Mouse (Mus musculus): ENCODE measurements at regions not wholly inside any gene's neighbourhood (a gene's known extent, or its start where the extent isn't known, plus 50 kb on each side); places are given as distances from the start of the nearest gene placed in this dataset.

- no peak for DNase-seq (ENCODE audit: low read depth, low spot score)
- H3K36me3 ChIP-seq (ENCODE audit: control insufficient read depth, insufficient read depth, low read length, poor library complexity, severe bottlenecking) = no peaks in the 10 kb centered on the region
- no peaks in the 10 kb centered on the region for H3K27me3 ChIP-seq (ENCODE audit: control insufficient read depth, insufficient read depth, low read length, poor library complexity, severe bottlenecking)
These were observed 123.5 kb downstream of the Ly86 start for GRCm38 (mm10) chr13:37468304-37469178.

- Histone ChIP-seq H3K27me3 (ENCODE audit: control insufficient read depth, insufficient read depth, low read length, poor library complexity, severe bottlenecking) (no peaks in the 10 kb centered on the region), H3K36me3 (ENCODE audit: control insufficient read depth, insufficient read depth, low read length, poor library complexity, severe bottlenecking) (no peaks in the 10 kb centered on the region)
- DNase-seq (ENCODE audit: low read depth, low spot score) = no peak
These were observed 125.4 kb downstream of the Ly86 start for GRCm38 (mm10) chr13:37470230-37470907.

GRCm38 (mm10) chr13:37473359-37473758 is 128.4 kb downstream of the Ly86 start:
- DNase-seq (ENCODE audit: low read depth, low spot score) = no peak
- H3K36me3 ChIP-seq (ENCODE audit: control insufficient read depth, insufficient read depth, low read length, poor library complexity, severe bottlenecking) = no peaks in the 10 kb centered on the region
- H3K27me3 ChIP-seq (ENCODE audit: control insufficient read depth, insufficient read depth, low read length, poor library complexity, severe bottlenecking) = no peaks in the 10 kb centered on the region

DNA sequence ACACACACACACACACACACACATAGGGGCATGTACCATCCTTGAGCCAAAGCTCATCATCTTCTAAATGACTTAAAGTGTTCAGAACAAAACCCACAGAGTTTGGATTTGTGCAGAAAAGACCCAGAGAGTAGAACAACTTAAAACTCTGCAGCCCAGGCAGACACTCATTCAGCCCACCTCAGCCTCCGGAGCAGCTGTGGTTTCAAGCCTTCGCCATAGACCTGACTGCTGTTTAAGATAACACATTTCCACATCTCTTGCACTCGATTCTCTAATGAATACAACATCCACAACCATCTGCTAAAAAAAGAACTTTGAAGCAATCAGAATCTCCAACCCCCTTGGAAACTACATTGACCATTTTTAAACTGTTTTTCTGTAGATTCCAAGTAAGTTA is 130.8 kb downstream of the Ly86 start:
- Histone ChIP-seq H3K36me3 (ENCODE audit: control insufficient read depth, insufficient read depth, low read length, poor library complexity, severe bottlenecking) (no peaks in the 10 kb centered on the region), H3K27me3 (ENCODE audit: control insufficient read depth, insufficient read depth, low read length, poor library complexity, severe bottlenecking) (no peaks in the 10 kb centered on the region)
- no peak for DNase-seq (ENCODE audit: low read depth, low spot score)

DNA sequence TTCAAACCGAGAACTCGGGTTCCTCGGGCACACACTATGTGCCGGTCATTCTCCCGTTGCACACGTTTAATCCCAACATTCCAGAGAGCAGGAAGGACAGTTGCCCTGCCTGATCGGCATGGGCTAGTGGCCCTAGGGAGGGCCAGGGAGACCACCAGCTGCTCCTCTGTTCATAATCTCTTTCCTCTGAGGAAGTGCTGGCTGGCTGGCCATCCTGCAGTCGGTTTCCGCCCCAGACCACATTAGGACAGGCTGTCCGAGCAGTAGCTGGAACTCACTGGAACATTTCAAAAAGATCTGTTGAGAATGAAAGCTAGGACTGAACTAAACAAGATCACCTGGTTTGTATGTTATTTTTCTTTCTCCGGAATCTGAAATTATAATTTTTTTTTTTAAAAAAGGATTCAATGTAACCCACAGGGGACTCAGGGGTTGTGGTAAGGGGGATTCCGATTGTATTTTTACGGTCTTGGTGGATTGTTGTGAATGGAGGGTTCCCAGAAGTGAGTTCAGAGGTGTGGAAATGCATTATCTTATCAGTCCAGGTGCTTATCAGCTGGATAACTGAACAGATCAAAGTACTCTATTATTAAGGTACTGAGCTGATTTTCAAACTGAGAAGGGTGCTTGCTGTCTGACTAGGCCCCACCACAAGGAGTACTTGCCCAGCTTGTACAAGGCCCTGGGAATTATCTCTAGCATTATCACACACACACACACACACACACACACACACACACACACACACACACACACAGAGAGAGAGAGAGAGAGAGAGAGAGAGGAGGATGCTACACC is 131.4 kb downstream of the Ly86 start:
- Histone ChIP-seq H3K36me3 (ENCODE audit: control insufficient read depth, insufficient read depth, low read length, poor library complexity, severe bottlenecking) (no peaks in the 10 kb centered on the region), H3K27me3 (ENCODE audit: control insufficient read depth, insufficient read depth, low read length, poor library complexity, severe bottlenecking) (no peaks in the 10 kb centered on the region)
- no peak for DNase-seq (ENCODE audit: low read depth, low spot score)

- Histone ChIP-seq H3K36me3 (ENCODE audit: control insufficient read depth, insufficient read depth, low read length, poor library complexity, severe bottlenecking) (no peaks in the 10 kb centered on the region), H3K27me3 (ENCODE audit: control insufficient read depth, insufficient read depth, low read length, poor library complexity, severe bottlenecking) (no peaks in the 10 kb centered on the region)
- DNase-seq (ENCODE audit: low read depth, low spot score) = no peak
These were observed 132.3 kb downstream of the Ly86 start for GRCm38 (mm10) chr13:37477342-37477741.

DNA sequence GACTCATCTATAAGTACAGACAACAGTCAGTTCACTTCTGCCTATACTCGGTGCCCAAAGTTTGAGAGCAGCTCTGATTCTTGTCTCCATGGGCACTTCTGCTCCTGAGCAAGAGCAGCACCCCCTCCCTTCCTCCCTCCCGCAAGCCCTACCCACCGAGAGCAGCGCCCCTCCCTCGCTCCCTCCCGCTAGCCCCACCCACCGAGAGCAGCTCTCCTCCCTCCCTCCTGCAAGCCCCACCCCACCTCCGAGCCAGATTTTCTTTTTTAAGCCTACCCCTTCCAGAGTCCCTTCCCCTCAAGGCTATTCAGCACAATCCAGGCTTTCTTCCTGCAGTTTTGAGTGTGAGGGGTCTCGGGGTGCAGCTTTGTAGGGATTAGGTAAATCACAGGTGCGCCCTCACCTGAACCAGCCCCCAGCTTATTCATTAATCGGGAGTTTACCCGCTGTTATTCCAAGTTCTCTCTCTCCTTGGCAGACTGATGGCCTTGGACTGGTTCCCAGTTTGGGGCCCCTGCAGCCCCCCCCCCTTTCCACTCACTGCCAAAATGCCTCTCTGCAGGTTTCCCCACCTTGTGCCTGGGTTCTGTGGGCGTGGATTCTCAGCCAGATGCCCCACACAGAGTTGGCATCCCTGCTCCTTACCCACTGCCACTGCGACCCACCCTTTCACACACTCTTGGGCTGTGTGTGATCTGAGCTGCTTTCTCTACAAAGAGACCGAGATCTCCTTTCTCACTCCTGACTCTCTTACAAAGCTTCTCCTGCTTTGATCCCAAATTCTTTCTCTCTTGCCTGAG is 132.9 kb downstream of the Ly86 start:
- peak; percentile 67 for DNase-seq (ENCODE audit: low read depth, low spot score)
- Histone ChIP-seq H3K27me3 (ENCODE audit: control insufficient read depth, insufficient read depth, low read length, poor library complexity, severe bottlenecking) (no peaks in the 10 kb centered on the region), H3K36me3 (ENCODE audit: control insufficient read depth, insufficient read depth, low read length, poor library complexity, severe bottlenecking) (no peaks in the 10 kb centered on the region)

DNA sequence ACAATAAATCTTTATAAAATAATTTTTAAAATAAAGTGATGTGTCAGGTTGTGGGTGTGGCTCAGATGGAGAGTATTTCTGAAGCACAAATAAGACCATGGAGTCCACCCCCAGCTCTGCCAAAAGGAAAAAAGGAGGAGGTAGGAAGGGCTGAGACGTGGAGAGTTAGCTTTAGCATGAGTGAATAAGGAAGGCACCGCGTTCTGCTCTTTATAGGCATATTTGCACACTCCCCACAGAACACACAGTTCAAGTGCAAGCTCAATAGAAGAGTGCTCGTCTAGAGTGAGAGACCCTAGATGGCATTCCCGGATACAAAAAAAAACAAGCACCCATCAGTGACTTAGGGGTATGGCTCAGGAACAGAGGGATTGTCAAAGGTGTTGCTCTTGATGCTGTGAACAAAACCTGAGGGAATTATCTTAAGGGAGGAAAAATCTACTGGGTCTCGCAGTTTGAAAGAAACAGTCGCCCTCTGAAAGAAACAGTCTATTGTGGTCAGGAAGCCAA is 134.2 kb downstream of the Ly86 start:
- DNase-seq (ENCODE audit: low read depth, low spot score) = no peak
- no peaks in the 10 kb centered on the region for H3K27me3 ChIP-seq (ENCODE audit: control insufficient read depth, insufficient read depth, low read length, poor library complexity, severe bottlenecking)
- no peaks in the 10 kb centered on the region for H3K36me3 ChIP-seq (ENCODE audit: control insufficient read depth, insufficient read depth, low read length, poor library complexity, severe bottlenecking)

GRCm38 (mm10) chr13:37481514-37481913 is 136.5 kb downstream of the Ly86 start:
- H3K36me3 ChIP-seq (ENCODE audit: control insufficient read depth, insufficient read depth, low read length, poor library complexity, severe bottlenecking) = no peaks in the 10 kb centered on the region
- H3K27me3 ChIP-seq (ENCODE audit: control insufficient read depth, insufficient read depth, low read length, poor library complexity, severe bottlenecking) = no peaks in the 10 kb centered on the region
- no peak for DNase-seq (ENCODE audit: low read depth, low spot score)

DNA sequence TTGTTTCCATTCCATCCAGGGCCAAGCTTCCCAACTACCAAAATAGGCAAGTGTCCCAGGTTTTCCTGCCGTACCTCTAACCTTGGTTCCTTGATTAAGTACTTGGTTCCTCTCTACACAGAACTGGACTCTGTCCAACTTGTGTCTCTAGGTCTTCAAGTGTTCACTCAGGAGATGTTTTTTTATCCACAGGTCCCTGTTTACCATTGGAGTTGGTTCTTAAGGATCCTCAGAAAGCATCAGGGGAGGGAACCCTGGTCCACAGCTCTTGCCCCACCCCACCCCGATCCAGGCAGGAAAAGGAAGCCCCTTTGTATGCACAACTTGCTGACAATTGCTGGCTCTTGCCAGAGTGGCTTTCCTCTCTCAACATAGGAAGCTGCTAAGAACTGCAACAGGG is 137.0 kb downstream of the Ly86 start:
- no peaks in the 10 kb centered on the region for H3K27me3 ChIP-seq (ENCODE audit: control insufficient read depth, insufficient read depth, low read length, poor library complexity, severe bottlenecking)
- H3K36me3 ChIP-seq (ENCODE audit: control insufficient read depth, insufficient read depth, low read length, poor library complexity, severe bottlenecking) = no peaks in the 10 kb centered on the region
- no peak for DNase-seq (ENCODE audit: low read depth, low spot score)

DNA sequence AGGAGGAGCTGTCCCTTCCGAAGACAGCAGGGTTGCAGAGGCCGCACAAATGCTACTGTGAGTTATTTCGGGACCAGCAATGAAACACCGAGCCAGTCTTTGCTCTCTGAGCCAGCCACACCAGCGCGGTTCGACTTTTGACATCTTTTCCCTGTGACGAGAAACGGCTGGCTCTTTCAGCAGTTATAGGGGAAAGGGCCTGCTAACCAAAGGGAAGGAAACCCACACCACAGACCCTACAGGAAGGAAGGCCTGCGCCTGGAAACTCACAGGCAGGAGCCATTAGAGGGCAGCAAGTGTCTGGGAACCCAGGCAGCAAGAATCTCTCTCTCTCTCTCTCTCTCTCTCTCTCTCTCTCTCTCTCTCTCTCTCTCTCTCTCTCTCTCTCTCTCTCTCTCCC is 137.6 kb downstream of the Ly86 start:
- peak; percentile 34 for DNase-seq (ENCODE audit: low read depth, low spot score)
- no peaks in the 10 kb centered on the region for H3K36me3 ChIP-seq (ENCODE audit: control insufficient read depth, insufficient read depth, low read length, poor library complexity, severe bottlenecking)
- H3K27me3 ChIP-seq (ENCODE audit: control insufficient read depth, insufficient read depth, low read length, poor library complexity, severe bottlenecking) = no peaks in the 10 kb centered on the region

GRCm38 (mm10) chr13:37483010-37483855 is 138.2 kb downstream of the Ly86 start:
- no peaks in the 10 kb centered on the region for H3K27me3 ChIP-seq (ENCODE audit: control insufficient read depth, insufficient read depth, low read length, poor library complexity, severe bottlenecking)
- DNase-seq (ENCODE audit: low read depth, low spot score) = peak; percentile 19
- no peaks in the 10 kb centered on the region for H3K36me3 ChIP-seq (ENCODE audit: control insufficient read depth, insufficient read depth, low read length, poor library complexity, severe bottlenecking)

- no peaks in the 10 kb centered on the region for H3K36me3 ChIP-seq (ENCODE audit: control insufficient read depth, insufficient read depth, low read length, poor library complexity, severe bottlenecking)
- no peak for DNase-seq (ENCODE audit: low read depth, low spot score)
- no peaks in the 10 kb centered on the region for H3K27me3 ChIP-seq (ENCODE audit: control insufficient read depth, insufficient read depth, low read length, poor library complexity, severe bottlenecking)
These were observed 139.6 kb downstream of the Ly86 start for GRCm38 (mm10) chr13:37484631-37485030.

Data from splenic B cell, adult 2 months (primary cell).